Mouse (Mus musculus): ENCODE results near the gene 1110008L16Rik. TPM values are rescaled to one million over a fixed set of nuclear protein-coding genes. Genes with fewer than 3 reads are reported as not detected.

1110008L16Rik gene
- polyA plus RNA-seq (2012; rRNA removed) = 5.5 and 5.7 TPM in 2 replicates

DNA sequence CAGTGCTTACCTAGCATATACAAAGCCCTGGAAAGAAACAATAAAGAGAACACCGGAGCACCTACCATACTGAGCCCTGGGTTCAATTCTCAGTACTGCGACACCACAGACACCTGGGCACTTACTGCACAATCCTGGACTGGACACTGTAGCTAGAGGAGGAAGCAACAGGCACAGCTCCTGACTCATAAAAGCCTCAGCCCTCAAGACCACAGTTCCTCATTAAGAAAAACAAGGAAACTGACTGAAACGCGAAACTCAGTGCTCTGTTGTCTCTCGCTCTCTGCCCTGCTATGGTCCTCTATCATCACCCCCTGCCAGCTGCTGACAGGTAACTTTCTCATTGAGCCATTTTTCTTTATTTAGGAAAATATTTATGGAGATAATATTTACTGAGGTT, at the start of gene 1110008L16Rik:
Gene 1110008L16Rik, plus strand, starts transcription at position 242 of the 400 bp plus-strand sequence.

DNA sequence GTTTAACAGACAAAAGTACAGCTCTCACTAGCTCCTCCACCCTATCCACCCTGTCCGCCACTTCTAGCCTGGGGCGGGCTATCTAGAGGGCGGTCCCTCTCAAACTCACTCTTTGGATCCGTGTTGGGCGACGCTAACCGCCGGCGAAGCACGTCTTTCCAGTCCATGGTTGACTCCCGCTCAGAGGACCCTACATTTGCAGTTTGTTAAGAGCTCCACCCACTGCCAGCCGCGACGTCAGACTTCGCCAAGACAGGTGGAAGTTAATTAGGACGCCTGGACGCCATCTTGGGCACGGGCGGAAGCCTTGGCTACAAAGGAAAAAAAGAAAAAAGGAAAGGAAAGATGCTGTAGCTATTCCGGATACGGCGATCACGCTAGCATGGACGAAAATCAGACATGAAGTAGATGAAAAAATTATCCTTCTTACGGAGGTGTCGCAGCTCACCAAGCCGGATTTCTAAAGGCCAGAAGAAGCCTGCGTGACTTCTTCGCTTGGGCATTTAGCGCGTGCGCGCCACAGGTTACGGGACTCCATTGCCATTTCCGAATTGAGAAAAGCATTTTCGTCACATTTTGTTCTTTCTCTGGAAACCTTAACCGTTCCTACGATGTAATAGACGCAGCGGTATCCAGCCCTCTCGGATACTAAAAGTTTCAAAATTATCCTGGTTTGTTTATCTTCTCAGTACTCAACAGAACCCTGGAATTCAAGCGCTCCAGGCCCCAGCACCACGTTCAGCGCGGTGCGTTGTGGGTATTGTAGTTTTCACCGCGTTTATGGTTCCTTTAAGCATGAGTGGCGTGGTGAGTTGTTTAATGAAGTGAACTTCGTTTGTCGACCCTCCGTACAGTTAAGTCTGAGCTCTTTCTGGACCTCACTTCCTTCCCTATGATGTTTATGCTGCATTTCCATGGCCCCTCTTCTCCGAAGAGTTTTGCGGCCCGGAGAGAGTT, 3.4 kb downstream of the 1110008L16Rik start, which contains the start of gene Ppp2r3c:
Gene Ppp2r3c, minus strand, starts transcription at position 514 of the 957 bp plus-strand sequence.

DNA sequence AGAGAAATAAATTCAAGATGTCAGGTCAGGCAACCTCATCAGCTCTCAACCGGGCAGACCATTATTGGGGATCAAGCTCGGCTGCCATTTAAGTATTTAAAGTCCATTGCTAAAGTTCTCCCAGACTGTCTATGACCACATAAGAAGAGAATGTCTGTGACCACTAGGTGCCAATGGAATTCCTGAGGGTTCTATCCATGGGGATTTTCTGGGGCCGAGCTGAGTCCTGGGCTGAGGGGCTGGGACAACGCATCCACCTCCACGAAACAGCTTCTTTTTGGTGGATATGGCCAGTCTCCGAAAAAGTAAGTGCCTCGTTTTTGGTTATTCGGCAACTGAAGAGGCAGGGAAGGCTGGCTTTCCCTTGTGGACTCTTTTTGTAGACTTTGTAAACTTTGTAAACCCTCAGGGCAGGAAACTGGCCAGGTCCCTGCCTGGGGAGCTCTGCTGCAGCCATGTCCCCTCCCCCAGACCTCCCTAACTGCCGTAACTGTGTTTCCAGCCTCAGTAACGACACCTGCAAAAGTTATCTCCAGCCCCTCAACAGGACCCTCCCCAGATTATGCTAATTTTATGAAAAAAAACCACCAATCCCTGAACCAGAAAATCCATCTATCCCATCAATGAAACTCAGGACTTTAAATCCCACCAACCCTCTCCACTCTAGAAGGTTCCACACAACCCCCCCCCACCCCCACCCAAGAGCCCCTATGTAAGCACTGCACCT, 84.8 kb downstream of the 1110008L16Rik start, which contains the start of gene Psma6:
Gene Psma6, plus strand, starts transcription at position 200 of the 727 bp plus-strand sequence.

Other genes starting within 250 kb of the 1110008L16Rik start
- gene 2700097O09Rik, start 219.5 kb upstream of the 1110008L16Rik start, polyA plus RNA-seq (2012; rRNA removed) = 13.7 and 16.3 TPM in 2 replicates
- 19.7 and 21.0 TPM in 2 replicates for gene Srp54a, start 219.3 kb upstream of the 1110008L16Rik start, polyA plus RNA-seq (2012; rRNA removed)
- 4.4 and 4.8 TPM in 2 replicates for gene Fam177a, start 175.1 kb upstream of the 1110008L16Rik start, polyA plus RNA-seq (2012; rRNA removed)
- 15.0 and 15.1 TPM in 2 replicates for gene Srp54b, start 144.5 kb upstream of the 1110008L16Rik start, polyA plus RNA-seq (2012; rRNA removed)
- not detected in 2 replicates for gene 1700047I17Rik2, start 100.0 kb upstream of the 1110008L16Rik start, polyA plus RNA-seq (2012; rRNA removed)
- gene Srp54c, start 69.4 kb upstream of the 1110008L16Rik start, polyA plus RNA-seq (2012; rRNA removed) = 22.3 and 22.4 TPM in 2 replicates
- gene Ppp2r3c, start 3.4 kb downstream of the 1110008L16Rik start, polyA plus RNA-seq (2012; rRNA removed) = 5.4 and 6.2 TPM in 2 replicates
- 87.4 and 104 TPM in 2 replicates for gene Psma6, start 84.6 kb downstream of the 1110008L16Rik start, polyA plus RNA-seq (2012; rRNA removed)
- gene Nfkbia, start 193.1 kb downstream of the 1110008L16Rik start, polyA plus RNA-seq (2012; rRNA removed) = 6.7 and 9.7 TPM in 2 replicates

All from liver, embryonic 14 days (tissue).